Mouse (Mus musculus): ENCODE results near the gene Ddx47. TPM values are rescaled to one million over a fixed set of nuclear protein-coding genes. Genes with fewer than 3 reads are reported as not detected.

The Ddx47 gene
- polyA plus RNA-seq, 1 experiment from 2014 or later: 101 TPM

DNA sequence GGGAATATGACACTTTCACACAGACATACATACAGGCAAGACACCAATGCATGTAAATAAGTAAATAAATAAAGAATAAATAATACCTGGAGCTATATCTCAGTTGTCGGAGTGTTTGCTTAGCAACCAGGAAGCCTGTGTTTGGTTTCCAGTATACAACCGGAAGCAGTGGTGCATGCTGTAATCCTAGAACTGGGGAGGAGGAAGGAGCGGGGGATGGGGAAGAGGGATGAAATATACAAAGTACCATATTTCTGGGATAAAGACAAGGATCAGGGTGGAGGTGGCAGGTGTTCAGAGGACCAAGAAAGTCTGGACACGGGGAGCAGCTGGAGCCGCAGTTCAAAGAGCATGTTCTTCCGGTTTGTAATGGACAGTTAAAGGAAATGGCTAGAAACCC, 37.1 kb downstream of the Ddx47 start:
- H3K27me3 ChIP-seq (ENCODE audit: control insufficient read depth, insufficient read depth, low read length): no peaks in the 10 kb centered on the region
- ATAC-seq (ENCODE audit: low FRiP score) (no peak), DNase-seq (ENCODE audit: low spot score) (no peak)
- no peaks in the 10 kb centered on the region for H3K9me3 ChIP-seq (ENCODE audit: control insufficient read depth, low read length)
- H3K27ac ChIP-seq (ENCODE audit: low read depth, low read length): no peak overlapping the region
- WGBS: 82% methylated on average over 6 of the region's 6 CpGs
- no peaks in the 10 kb centered on the region for H3K36me3 ChIP-seq (ENCODE audit: control insufficient read depth, insufficient read depth, low read length)
- H3K4me3 ChIP-seq (ENCODE audit: low read depth, low read length): no peak overlapping the region
- H3K4me1 ChIP-seq (replicated peaks; ENCODE audit: control insufficient read depth, insufficient read depth, low read length): no peaks in the 10 kb centered on the region
- no peak overlapping the region for H3K4me2 ChIP-seq (replicated peaks; ENCODE audit: low read depth, low read length)
- H3K9ac ChIP-seq (ENCODE audit: low read depth, low read length): no peak overlapping the region

DNA sequence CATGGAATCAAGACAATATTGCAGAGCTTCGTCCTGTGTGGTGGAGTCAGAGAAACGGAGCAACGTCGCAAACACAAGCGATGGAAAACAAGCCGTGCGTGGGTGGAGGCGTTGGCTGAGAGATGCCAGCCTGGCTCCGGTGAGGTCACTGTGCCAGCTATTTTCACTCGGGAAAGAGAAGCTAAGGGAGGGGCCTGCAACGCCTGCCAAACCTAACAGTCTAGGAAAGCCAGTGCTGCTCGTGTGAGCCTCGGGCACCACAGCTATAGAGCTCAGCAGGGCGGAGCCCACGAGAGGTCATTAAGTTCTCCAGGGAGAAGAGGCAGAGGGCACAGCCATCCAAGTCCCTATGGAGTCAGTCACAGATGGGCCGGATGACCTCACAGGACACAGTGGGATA, 37.5 kb downstream of the Ddx47 start:
- Histone ChIP-seq H3K27ac (ENCODE audit: low read depth, low read length) (no peak overlapping the region), H3K36me3 (ENCODE audit: control insufficient read depth, insufficient read depth, low read length) (no peaks in the 10 kb centered on the region), H3K27me3 (ENCODE audit: control insufficient read depth, insufficient read depth, low read length) (no peaks in the 10 kb centered on the region), H3K4me2 (replicated peaks; ENCODE audit: low read depth, low read length) (no peak overlapping the region), H3K9ac (ENCODE audit: low read depth, low read length) (no peak overlapping the region), H3K9me3 (ENCODE audit: control insufficient read depth, low read length) (no peaks in the 10 kb centered on the region), H3K4me1 (replicated peaks; ENCODE audit: control insufficient read depth, insufficient read depth, low read length) (no peaks in the 10 kb centered on the region), H3K4me3 (ENCODE audit: low read depth, low read length) (no peak overlapping the region)
- DNase-seq (ENCODE audit: low spot score) (no peak), ATAC-seq (ENCODE audit: low FRiP score) (no peak)
- 88% methylated on average over 16 of the region's 16 CpGs for WGBS

DNA sequence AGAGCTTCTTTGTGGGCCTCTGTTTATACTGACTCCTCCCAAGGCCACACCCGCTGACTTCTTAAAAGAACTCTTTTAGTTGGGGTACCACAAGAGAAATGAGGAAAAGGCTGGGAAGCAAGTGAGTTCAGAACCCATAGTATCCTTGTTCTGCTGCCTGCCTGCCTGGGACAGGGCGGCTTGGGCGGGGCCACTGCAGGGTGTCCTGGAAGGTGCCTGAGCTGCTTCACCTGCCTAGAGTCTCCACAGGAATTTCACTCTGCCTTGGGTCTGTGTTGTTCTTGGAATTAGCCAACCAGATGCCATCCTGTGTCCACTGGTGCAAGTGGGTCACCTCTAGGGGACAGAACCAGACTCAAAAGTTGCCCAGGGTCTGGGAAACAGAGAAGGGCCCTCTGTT, 42.4 kb downstream of the Ddx47 start:
- no peak for DNase-seq (ENCODE audit: low spot score)
- H3K9me3 ChIP-seq (ENCODE audit: control insufficient read depth, low read length): no peaks in the 10 kb centered on the region
- WGBS: 62% methylated on average over 3 of the region's 3 CpGs
- no peaks in the 10 kb centered on the region for H3K27me3 ChIP-seq (ENCODE audit: control insufficient read depth, insufficient read depth, low read length)
- no peak for ATAC-seq (ENCODE audit: low FRiP score)
- H3K4me2 ChIP-seq (replicated peaks; ENCODE audit: low read depth, low read length): no peak overlapping the region
- H3K9ac ChIP-seq (ENCODE audit: low read depth, low read length): no peak overlapping the region
- no peak overlapping the region for H3K4me3 ChIP-seq (ENCODE audit: low read depth, low read length)
- no peak overlapping the region for H3K27ac ChIP-seq (ENCODE audit: low read depth, low read length)
- no peaks in the 10 kb centered on the region for H3K4me1 ChIP-seq (replicated peaks; ENCODE audit: control insufficient read depth, insufficient read depth, low read length)
- no peaks in the 10 kb centered on the region for H3K36me3 ChIP-seq (ENCODE audit: control insufficient read depth, insufficient read depth, low read length)

DNA sequence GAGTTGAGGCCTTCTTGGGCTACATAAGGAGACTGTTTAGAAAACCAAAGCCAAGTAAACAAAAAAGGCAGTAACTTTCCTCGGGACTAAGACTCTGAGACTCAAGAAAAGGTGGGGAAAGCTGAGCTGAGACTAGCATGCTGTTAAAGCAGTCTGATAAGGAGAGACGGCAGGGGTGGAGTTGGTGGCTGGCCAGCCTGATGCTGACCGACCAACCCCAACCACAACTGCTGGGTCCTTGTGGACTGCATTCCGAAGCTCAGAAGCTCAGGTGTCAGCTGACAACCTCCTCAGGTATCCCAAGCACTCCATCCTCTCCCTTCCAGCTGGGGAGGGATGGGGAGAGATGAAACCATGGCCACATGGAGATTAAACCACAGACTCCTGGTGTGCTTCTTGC, 44.5 kb downstream of the Ddx47 start:
- 62% methylated on average over 4 of the region's 4 CpGs for WGBS
- Histone ChIP-seq H3K4me2 (replicated peaks; ENCODE audit: low read depth, low read length) (no peak overlapping the region), H3K27ac (ENCODE audit: low read depth, low read length) (no peak overlapping the region), H3K9me3 (ENCODE audit: control insufficient read depth, low read length) (no peaks in the 10 kb centered on the region), H3K4me1 (replicated peaks; ENCODE audit: control insufficient read depth, insufficient read depth, low read length) (no peaks in the 10 kb centered on the region), H3K36me3 (ENCODE audit: control insufficient read depth, insufficient read depth, low read length) (no peaks in the 10 kb centered on the region), H3K27me3 (ENCODE audit: control insufficient read depth, insufficient read depth, low read length) (no peaks in the 10 kb centered on the region), H3K4me3 (ENCODE audit: low read depth, low read length) (no peak overlapping the region), H3K9ac (ENCODE audit: low read depth, low read length) (no peak overlapping the region)
- DNase-seq (ENCODE audit: low spot score) (no peak), ATAC-seq (ENCODE audit: low FRiP score) (no peak)

DNA sequence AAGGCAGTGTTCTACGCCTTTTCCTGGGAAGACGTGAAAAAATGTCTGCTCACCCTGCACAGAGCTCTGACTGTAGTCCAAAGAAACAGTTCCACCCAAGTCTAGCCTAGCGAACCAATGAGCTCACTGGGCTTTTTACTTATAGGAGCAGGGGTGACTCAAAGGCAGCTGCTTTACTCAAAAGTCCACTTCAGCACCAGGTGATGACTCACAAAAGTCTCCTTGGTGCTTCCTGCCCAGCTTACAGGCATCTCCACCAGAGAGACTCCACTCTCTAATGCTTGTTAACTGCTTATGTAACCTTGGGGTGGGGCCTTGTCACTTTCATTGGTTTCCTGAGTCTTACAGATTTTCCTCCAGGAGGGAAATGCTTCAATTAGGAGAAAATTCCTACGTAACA, 49.3 kb downstream of the Ddx47 start:
- ATAC-seq (ENCODE audit: low FRiP score) (no peak), DNase-seq (ENCODE audit: low spot score) (no peak)
- 0 out of 2 replicates have a peak, but pooled peaks cover 2% of the 10 kb centered on the region for H3K4me1 ChIP-seq (replicated peaks; ENCODE audit: control insufficient read depth, insufficient read depth, low read length)
- H3K4me2 ChIP-seq (replicated peaks; ENCODE audit: low read depth, low read length): no peak overlapping the region
- H3K4me3 ChIP-seq (ENCODE audit: low read depth, low read length): no peak overlapping the region
- H3K9ac ChIP-seq (ENCODE audit: low read depth, low read length): no peak overlapping the region
- H3K36me3 ChIP-seq (ENCODE audit: control insufficient read depth, insufficient read depth, low read length): no peaks in the 10 kb centered on the region
- no peak overlapping the region for H3K27ac ChIP-seq (ENCODE audit: low read depth, low read length)
- WGBS: 97% methylated on average over 4 of the region's 4 CpGs
- H3K27me3 ChIP-seq (ENCODE audit: control insufficient read depth, insufficient read depth, low read length): peaks cover 7% of the 10 kb centered on the region
- H3K9me3 ChIP-seq (ENCODE audit: control insufficient read depth, low read length): no peaks in the 10 kb centered on the region

DNA sequence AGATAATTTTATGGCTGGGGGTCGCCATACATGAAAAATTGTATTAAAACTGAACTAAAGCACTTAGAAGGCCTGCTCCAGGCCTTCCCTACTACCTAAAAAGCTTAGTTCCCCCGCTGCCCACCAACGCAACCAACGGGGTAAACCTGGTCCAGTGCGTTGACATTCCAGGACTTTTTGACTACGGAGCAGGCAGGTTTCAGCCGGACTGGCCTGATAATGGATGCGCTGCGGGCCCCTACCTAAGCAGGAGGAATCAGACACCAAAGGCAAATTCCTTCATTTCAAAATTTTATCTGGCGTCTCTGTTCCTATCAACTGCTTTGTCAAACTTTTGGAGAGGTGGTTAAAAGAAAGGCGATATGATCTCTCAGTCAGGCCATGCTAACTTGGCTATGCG, 53.2 kb downstream of the Ddx47 start:
- Histone ChIP-seq H3K9me3 (ENCODE audit: control insufficient read depth, low read length) (no peaks in the 10 kb centered on the region), H3K27me3 (ENCODE audit: control insufficient read depth, insufficient read depth, low read length) (peaks cover 7% of the 10 kb centered on the region), H3K27ac (ENCODE audit: low read depth, low read length) (no peak overlapping the region), H3K4me1 (replicated peaks; ENCODE audit: control insufficient read depth, insufficient read depth, low read length) (peaks cover 5% of the 10 kb centered on the region), H3K4me3 (ENCODE audit: low read depth, low read length) (no peak overlapping the region), H3K4me2 (replicated peaks; ENCODE audit: low read depth, low read length) (no peak overlapping the region), H3K36me3 (ENCODE audit: control insufficient read depth, insufficient read depth, low read length) (no peaks in the 10 kb centered on the region), H3K9ac (ENCODE audit: low read depth, low read length) (no peak overlapping the region)
- WGBS: 71% methylated on average over 12 of the region's 12 CpGs
- DNase-seq (ENCODE audit: low spot score) (no peak), ATAC-seq (ENCODE audit: low FRiP score) (no peak)

DNA sequence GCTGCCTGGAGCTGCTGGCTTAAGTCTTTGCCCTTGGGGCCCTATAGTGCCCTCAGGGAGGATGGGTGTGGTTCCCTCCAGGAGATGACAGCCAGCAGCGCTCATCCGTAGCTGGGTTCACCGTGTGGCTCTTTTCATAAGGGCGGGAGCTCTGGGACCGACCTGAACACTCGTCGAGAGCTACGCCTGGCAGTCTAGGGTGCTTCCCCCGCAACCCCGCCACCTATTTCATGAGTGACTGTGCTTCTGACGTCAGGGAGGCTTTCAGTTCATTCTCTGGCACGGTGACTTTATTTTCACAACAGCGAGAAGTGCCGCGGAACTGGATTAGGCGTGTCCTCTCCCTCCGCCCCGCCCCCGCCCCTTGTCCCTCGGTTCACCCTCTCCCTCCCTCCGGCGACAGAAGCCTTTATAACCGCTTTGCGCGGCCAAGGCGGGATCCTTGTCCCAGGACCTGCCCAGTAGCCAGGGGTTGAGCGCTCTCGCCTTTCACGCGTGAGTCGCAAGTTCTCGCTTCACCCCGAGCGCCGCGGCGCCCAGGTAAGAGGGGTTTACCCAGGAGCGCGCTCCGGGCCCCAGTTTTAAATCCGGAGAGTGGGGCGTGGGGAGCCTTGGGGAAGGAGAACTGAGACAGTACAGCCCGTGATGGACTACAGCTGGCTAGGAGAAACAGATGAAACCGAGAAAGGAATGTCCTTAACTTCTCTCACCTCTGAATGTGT, 54.0 kb downstream of the Ddx47 start, which contains the start of gene Gprc5a:
Gene Gprc5a (plus strand): TSS at position 416 of the 722 bp plus-strand sequence.
- Histone ChIP-seq H3K4me3 (ENCODE audit: low read depth, low read length) (peak within 1 kb of the TSS; percentile 43), H3K27ac (ENCODE audit: low read depth, low read length) (no peak within 1 kb of the TSS), H3K9ac (ENCODE audit: low read depth, low read length) (peak within 1 kb of the TSS; percentile 60), H3K36me3 (ENCODE audit: control insufficient read depth, insufficient read depth, low read length) (no peaks in the 10 kb centered on the region), H3K9me3 (ENCODE audit: control insufficient read depth, low read length) (no peaks in the 10 kb centered on the region), H3K4me1 (replicated peaks; ENCODE audit: control insufficient read depth, insufficient read depth, low read length) (peaks cover 5% of the 10 kb centered on the region), H3K27me3 (ENCODE audit: control insufficient read depth, insufficient read depth, low read length) (peaks cover 7% of the 10 kb centered on the region), H3K4me2 (replicated peaks; ENCODE audit: low read depth, low read length) (peak within 1 kb of the TSS; percentile 85)
- WGBS: under 1% methylated on average over 44 of the region's 44 CpGs
- ATAC-seq (ENCODE audit: low FRiP score) (peak; percentile 69), DNase-seq (ENCODE audit: low spot score) (peak; percentile 71)

DNA sequence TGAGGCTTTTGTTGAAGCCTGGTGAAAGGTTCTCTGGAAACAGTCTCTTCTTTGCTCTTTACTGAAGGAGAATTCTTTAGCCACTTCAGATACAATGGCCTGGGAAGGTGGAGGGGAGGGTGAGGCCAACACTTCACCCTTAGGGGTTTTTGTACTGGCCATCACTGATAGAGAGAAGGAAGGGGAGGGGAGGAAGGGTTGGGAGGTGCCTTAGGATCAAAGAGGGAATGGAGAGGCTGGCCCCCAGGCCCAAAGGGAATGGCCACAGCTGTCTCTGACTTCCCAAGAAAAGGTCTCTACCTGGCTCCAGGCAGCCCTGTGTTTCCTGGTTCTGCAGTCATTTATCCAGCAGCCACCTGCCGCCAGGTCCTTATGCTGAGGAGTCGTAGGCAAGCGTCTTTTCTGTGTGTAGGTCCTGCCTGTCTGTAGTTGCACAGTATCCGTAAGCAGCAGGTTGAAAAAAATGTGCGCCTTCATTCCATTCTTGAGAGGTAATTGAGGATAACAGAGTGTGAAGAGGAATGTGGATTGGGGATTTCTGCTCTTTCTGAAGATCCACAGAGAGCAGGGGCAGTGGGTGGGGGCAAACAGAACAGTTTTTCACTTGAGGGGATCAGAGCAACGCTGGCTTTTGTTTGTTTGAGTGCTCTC, 55.5 kb downstream of the Ddx47 start:
- Histone ChIP-seq H3K4me2 (replicated peaks; ENCODE audit: low read depth, low read length) (no peak overlapping the region), H3K27ac (ENCODE audit: low read depth, low read length) (no peak overlapping the region), H3K9ac (ENCODE audit: low read depth, low read length) (no peak overlapping the region), H3K9me3 (ENCODE audit: control insufficient read depth, low read length) (no peaks in the 10 kb centered on the region), H3K4me3 (ENCODE audit: low read depth, low read length) (no peak overlapping the region), H3K36me3 (ENCODE audit: control insufficient read depth, insufficient read depth, low read length) (no peaks in the 10 kb centered on the region), H3K27me3 (ENCODE audit: control insufficient read depth, insufficient read depth, low read length) (peaks cover 7% of the 10 kb centered on the region), H3K4me1 (replicated peaks; ENCODE audit: control insufficient read depth, insufficient read depth, low read length) (peaks cover 5% of the 10 kb centered on the region)
- WGBS: 26% methylated on average over 6 of the region's 6 CpGs
- ATAC-seq (ENCODE audit: low FRiP score) (no peak), DNase-seq (ENCODE audit: low spot score) (no peak)

DNA sequence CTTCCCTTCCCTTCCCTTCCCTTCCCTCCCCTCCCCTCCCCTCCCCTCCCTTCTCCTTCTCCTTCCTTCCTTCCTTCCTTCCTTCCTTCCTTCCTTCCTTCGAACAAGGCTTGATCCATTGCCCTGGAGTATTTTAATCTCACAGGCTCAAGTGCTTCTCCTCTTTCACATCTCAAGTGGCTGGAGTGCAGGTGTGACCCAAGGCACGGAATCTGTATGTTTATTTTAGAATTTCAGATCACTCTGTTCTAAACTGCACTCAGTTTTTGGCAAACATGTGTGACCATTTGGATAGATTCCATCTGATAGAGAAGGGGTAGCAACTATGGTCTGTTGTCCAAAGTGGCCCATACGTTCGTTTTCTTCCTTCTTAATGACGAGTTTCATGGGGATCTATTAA, 56.8 kb downstream of the Ddx47 start:
- no peaks in the 10 kb centered on the region for H3K36me3 ChIP-seq (ENCODE audit: control insufficient read depth, insufficient read depth, low read length)

More for the DNA sequence above, 56.8 kb downstream of the Ddx47 start:
- 90% methylated on average over 5 of the region's 5 CpGs for WGBS
- DNase-seq (ENCODE audit: low spot score) (no peak), ATAC-seq (ENCODE audit: low FRiP score) (no peak)
- Histone ChIP-seq H3K9me3 (ENCODE audit: control insufficient read depth, low read length) (no peaks in the 10 kb centered on the region), H3K27me3 (ENCODE audit: control insufficient read depth, insufficient read depth, low read length) (peaks cover 7% of the 10 kb centered on the region), H3K27ac (ENCODE audit: low read depth, low read length) (no peak overlapping the region), H3K4me3 (ENCODE audit: low read depth, low read length) (no peak overlapping the region), H3K4me2 (replicated peaks; ENCODE audit: low read depth, low read length) (no peak overlapping the region), H3K4me1 (replicated peaks; ENCODE audit: control insufficient read depth, insufficient read depth, low read length) (peaks cover 5% of the 10 kb centered on the region), H3K9ac (ENCODE audit: low read depth, low read length) (no peak overlapping the region)

Data from hindbrain, embryonic 11.5 days (tissue).